Mouse (Mus musculus): ENCODE measurements around the gene Ssu72.
"Not testable (repeated sequence)": the region's sequence is repeated elsewhere in the genome, so short reads cannot be mapped to it uniquely, and the experiment has no call there.

DNA sequence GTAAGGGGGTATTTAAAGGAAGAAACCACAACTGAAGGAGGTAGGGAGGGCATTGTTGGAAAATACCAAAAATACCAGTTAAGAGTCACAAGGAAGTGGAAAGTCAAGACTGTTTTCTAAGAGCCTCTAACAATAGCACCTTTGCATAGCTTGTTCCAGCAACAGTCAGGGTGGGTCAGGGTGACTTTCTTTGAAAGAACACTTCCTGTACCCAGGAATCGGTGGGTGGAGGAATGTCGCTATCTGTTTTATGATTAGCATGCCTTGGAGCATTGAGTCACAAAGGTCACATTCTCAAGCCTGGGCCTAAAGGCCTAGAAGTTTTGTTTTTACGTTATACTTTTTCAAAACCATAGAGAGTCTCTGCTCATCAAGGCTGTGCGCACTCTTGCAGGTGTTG, 16.8 kb upstream of the Ssu72 start:
- TF ChIP-seq POLR2A (IDR thresholded peaks at IDR 0.05; ENCODE audit: low read depth, low read length); CTCF (conservative IDR thresholded peaks at IDR 0.05; ENCODE audit: insufficient read depth, insufficient read length, low read depth, low read length): not testable (repeated sequence)
